Mouse (Mus musculus) liver, postnatal 0 days (tissue): ENCODE results near the gene Ruvbl2.

ENCODE experiments used
- CTCF ChIP-seq: sonication (generic); IDR thresholded peaks from 2 replicates; pipeline ENCODE4 v1.5.1; 2016; ENCODE audit warnings: antibody characterized with exemption, low read depth
- EP300 ChIP-seq: IDR thresholded peaks from 2 replicates; pipeline ENCODE4 v1.6.1; 2016; ENCODE audit warnings: antibody characterized with exemption, low read depth, mild to moderate bottlenecking

- TF ChIP-seq CTCF: no peak
- no peak for TF ChIP-seq EP300
Measured at GRCm38 (mm10) chr7:45408351-45408750, 29.5 kb downstream of the Ruvbl2 start.
